Mouse (Mus musculus) ES-E14 (cell line): ENCODE measurements around the gene Psmd8.
A peak's percentile ranks its signal among the peaks of the same experiment; 100 is the strongest.

Source experiments
- CHD2 ChIP-seq: IDR thresholded peaks from 2 replicates; pipeline ENCODE4 v1.6.1; 2014; ENCODE audit warnings: mild to moderate bottlenecking, low read depth, low read length, inconsistent platforms
- HCFC1 ChIP-seq: IDR thresholded peaks from 2 replicates; pipeline ENCODE4 v1.6.1; 2012; ENCODE audit warnings: low read length, inconsistent platforms, borderline replicate concordance; ENCODE audit not compliant: insufficient read depth
- MAFK ChIP-seq: IDR thresholded peaks from 2 replicates; pipeline ENCODE4 v1.6.1; 2014; ENCODE audit warnings: mild to moderate bottlenecking, low read depth, low read length, inconsistent platforms; ENCODE audit not compliant: insufficient read depth
- ZC3H11A ChIP-seq: IDR thresholded peaks from 2 replicates; pipeline ENCODE4 v1.6.1; 2012; ENCODE audit warnings: low read depth, mild to moderate bottlenecking, inconsistent platforms, low read length, borderline replicate concordance
- ZNF384 ChIP-seq: IDR thresholded peaks from 2 replicates; pipeline ENCODE4 v1.6.1; 2012; ENCODE audit warnings: low read depth, low read length, inconsistent platforms

DNA sequence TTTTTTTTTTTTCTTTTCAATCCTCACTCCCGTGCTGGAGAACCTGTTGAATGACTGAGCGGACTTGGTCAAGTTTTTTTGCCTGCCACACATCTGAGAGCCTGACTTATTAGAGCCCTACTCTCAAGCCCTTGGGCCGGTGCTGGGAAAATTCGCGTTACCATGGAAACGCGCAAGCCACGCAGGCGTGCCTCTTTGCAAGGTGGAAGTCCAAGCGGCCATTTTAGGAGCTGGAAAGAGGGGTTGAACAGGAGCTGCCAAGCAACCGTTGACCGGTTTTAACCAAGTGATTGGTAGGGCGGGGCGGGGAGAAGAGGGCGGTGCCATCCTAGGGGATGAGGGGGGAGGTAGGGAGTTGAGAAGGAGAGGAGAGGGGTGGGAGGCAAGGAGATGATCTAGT is 34.3 kb upstream of the Psmd8 start:
- TF ChIP-seq ZNF384 (no peak), ZC3H11A (no peak), CHD2 (no peak), MAFK (no peak), HCFC1 (peak; percentile 84)
